In genomic region chrX:95957461-95957860, GRCm38 (mm10) we compare ENCODE assay signal across 8 mouse cellular contexts. TPM values are rescaled to one million over a fixed set of nuclear protein-coding genes. Genes with fewer than 3 reads are reported as not detected.
DNase-seq lines count a peak whose midpoint lies in the region; ATAC-seq and TF ChIP-seq lines count a peak whose summit lies in the region.
"Not testable (repeated sequence)": the region's sequence is repeated elsewhere in the genome, so short reads cannot be mapped to it uniquely, and the experiment has no call there.

No protein-coding gene starts in this region.

- peak; percentile 16 for ATAC-seq in activated CD4-positive, CD25-positive, alpha-beta regulatory T cell, adult 4 months
- not testable (repeated sequence) for ATAC-seq in forebrain, embryonic 16.5 days; stomach, embryonic 16.5 days (ENCODE audit: insufficient read depth, low FRiP score)
- peak; percentile 19; the same call in 1 of the 2 replicates for ATAC-seq in liver, embryonic 14.5 days (ENCODE audit: insufficient read depth)
- peak; percentile 7 for ATAC-seq in midbrain, embryonic 13.5 days

- H3K27me3 ChIP-seq in forebrain, embryonic 16.5 days (replicated peaks; ENCODE audit: control insufficient read depth, insufficient read depth, low read length); liver, embryonic 14.5 days (ENCODE audit: control insufficient read depth, insufficient read depth, low read length); midbrain, embryonic 13.5 days; stomach, embryonic 16.5 days (ENCODE audit: control insufficient read depth, insufficient read depth, low read length): not testable (repeated sequence)

- not testable (repeated sequence) for TF ChIP-seq EP300 in liver, embryonic 14.5 days (IDR thresholded peaks at IDR 0.05; ENCODE audit: low read depth)

- H3K4me2 ChIP-seq in forebrain, embryonic 16.5 days (ENCODE audit: low read length), result peak overlapping the region; percentile 50
- peak overlapping the region; percentile 65 for H3K4me2 ChIP-seq in liver, embryonic 14.5 days (ENCODE audit: low read depth)
- peak overlapping the region; percentile 49 for H3K4me2 ChIP-seq in midbrain, embryonic 13.5 days (replicated peaks)
- peak overlapping the region; percentile 49 for H3K4me2 ChIP-seq in stomach, embryonic 16.5 days (ENCODE audit: low read depth, low read length)

- peak overlapping the region; percentile 30 for H3K4me3 ChIP-seq in forebrain, embryonic 16.5 days (replicated peaks; ENCODE audit: low read length)
- peak overlapping the region; percentile 37 to 69; a peak in 3 of 4 replicates for H3K4me3 ChIP-seq in liver, embryonic 14.5 days (ENCODE audit: insufficient read depth in 1 of 2, low read depth in 2 of 2, low read length in 2 of 2)
- H3K4me3 ChIP-seq in midbrain, embryonic 13.5 days (replicated peaks), result peak overlapping the region; percentile 56
- peak overlapping the region; percentile 64 for H3K4me3 ChIP-seq in stomach, embryonic 16.5 days (replicated peaks; ENCODE audit: low read length)

- H3K36me3 ChIP-seq in forebrain, embryonic 16.5 days (ENCODE audit: control insufficient read depth, insufficient read depth); liver, embryonic 14.5 days (replicated peaks; ENCODE audit: control insufficient read depth, insufficient read depth, low read depth); midbrain, embryonic 13.5 days; stomach, embryonic 16.5 days (ENCODE audit: control insufficient read depth, insufficient read depth, low read length): not testable (repeated sequence)

- not testable (repeated sequence) for TF ChIP-seq CTCF in liver, embryonic 14.5 days (IDR thresholded peaks at IDR 0.05; ENCODE audit: low read depth)

- peak overlapping the region; percentile 39; the same call in 1 of the 2 replicates for H3K9ac ChIP-seq in forebrain, embryonic 16.5 days (replicated peaks; ENCODE audit: low read depth, low read length)
- peak overlapping the region; percentile 55 for H3K9ac ChIP-seq in liver, embryonic 14.5 days (replicated peaks)
- not testable (repeated sequence) for H3K9ac ChIP-seq in midbrain, embryonic 13.5 days (replicated peaks); stomach, embryonic 16.5 days (ENCODE audit: low read length)

- H3K4me1 ChIP-seq in forebrain, embryonic 16.5 days (replicated peaks; ENCODE audit: control insufficient read depth, insufficient read depth, low read length); liver, embryonic 14.5 days (replicated peaks; ENCODE audit: control insufficient read depth in 2 of 2, insufficient read depth in 2 of 2, low read length in 1 of 2); stomach, embryonic 16.5 days (ENCODE audit: control insufficient read depth, insufficient read depth, low read length): not testable (repeated sequence)
- peaks cover 11% of the 10 kb centered on the region for H3K4me1 ChIP-seq in midbrain, embryonic 13.5 days (replicated peaks)

- 0 out of 2 replicates have a peak overlapping the region, but pooled peaks have one; percentile 37 for H3K27ac ChIP-seq in forebrain, embryonic 16.5 days (ENCODE audit: low read length)
- not testable (repeated sequence) for H3K27ac ChIP-seq in liver, embryonic 14.5 days; stomach, embryonic 16.5 days (ENCODE audit: low read length)
- H3K27ac ChIP-seq in midbrain, embryonic 13.5 days, result 0 out of 2 replicates have a peak overlapping the region, but pooled peaks have one; percentile 25

- DNase-seq in embryo, embryonic 10.5 days (ENCODE audit: low spot score), result peak; percentile 17
- peak; percentile 4 to 10 for DNase-seq in heart, postnatal 36 days
- DNase-seq in kidney, adult 9 months, result peak; percentile 14
- not testable (repeated sequence) for DNase-seq in liver, embryonic 14.5 days (ENCODE audit: low read depth in 3 of 3, low spot score in 3 of 3)

- H3K9me3 ChIP-seq in forebrain, embryonic 16.5 days (ENCODE audit: control insufficient read depth, low read length); liver, embryonic 14.5 days (ENCODE audit: control insufficient read depth, low read length); midbrain, embryonic 13.5 days; stomach, embryonic 16.5 days (replicated peaks; ENCODE audit: control insufficient read depth, low read length): not testable (repeated sequence)

- intact Hi-C loops in heart, postnatal 36 days (cut with DNase I), result loop anchor here (2.0 to 5.0 kb wide), 2 partner anchors 221 to 930 kb away; partner anchors contain the start of gene Spin4

- 36% methylated on average over 11 of the region's 11 CpGs for WGBS in forebrain, embryonic 16.5 days
- 33% methylated on average over 11 of the region's 11 CpGs for WGBS in liver, embryonic 14.5 days (ENCODE audit: insufficient replicate concordance)
- 36% methylated on average over 11 of the region's 11 CpGs for WGBS in midbrain, embryonic 13.5 days
- WGBS in stomach, embryonic 16.5 days, result 29% methylated on average over 11 of the region's 11 CpGs

RNA-seq across cellular contexts. Expression of gene Las1l, which starts 0.7 kb away (rescaled TPM):
- 10 to 100 TPM; 47.5 to 50.1 TPM for polyA plus RNA-seq in activated CD4-positive, CD25-positive, alpha-beta regulatory T cell, adult 4 months (2017; shearing (Covaris generic))
- 81.4 and 104 TPM in 2 replicates for polyA plus RNA-seq in forebrain, embryonic 16.5 days (2015; fragmentation: Nextera tagmentation; extraction: Ambion mirVana)
- 10 to 100 TPM; 37.1 to 42.0 TPM for total RNA-seq in heart, postnatal 36 days (2021)
- polyA plus RNA-seq in liver, embryonic 14.5 days (2012; rRNA removed), result 9.2 and 13.3 TPM in 2 replicates
- polyA plus RNA-seq in liver, embryonic 14.5 days (2014; fragmentation: Nextera tagmentation; extraction: Ambion mirVana), result 18.5 and 20.1 TPM in 2 replicates
- 98.2 TPM in 2 replicates for polyA plus RNA-seq in midbrain, embryonic 13.5 days (2015; fragmentation: Nextera tagmentation; extraction: Ambion mirVana)
- 56.1 and 56.4 TPM in 2 replicates for polyA plus RNA-seq in stomach, embryonic 16.5 days (2015; fragmentation: Nextera tagmentation; extraction: Ambion mirVana)
